Mouse (Mus musculus): ENCODE data around the gene F12.

- no peak for TF ChIP-seq CTCF (conservative IDR thresholded peaks at IDR 0.05; ENCODE audit: low read length)
- TF ChIP-seq POU5F1 (IDR thresholded peaks at IDR 0.05; ENCODE audit: borderline replicate concordance, low read length): no peak
Measured at GRCm38 (mm10) chr13:55450511-55450980, 24.0 kb upstream of the F12 start.

All from E14TG2a.4 (cell line).